ENCODE assay signal across 22 mouse cellular contexts in the genomic region with DNA sequence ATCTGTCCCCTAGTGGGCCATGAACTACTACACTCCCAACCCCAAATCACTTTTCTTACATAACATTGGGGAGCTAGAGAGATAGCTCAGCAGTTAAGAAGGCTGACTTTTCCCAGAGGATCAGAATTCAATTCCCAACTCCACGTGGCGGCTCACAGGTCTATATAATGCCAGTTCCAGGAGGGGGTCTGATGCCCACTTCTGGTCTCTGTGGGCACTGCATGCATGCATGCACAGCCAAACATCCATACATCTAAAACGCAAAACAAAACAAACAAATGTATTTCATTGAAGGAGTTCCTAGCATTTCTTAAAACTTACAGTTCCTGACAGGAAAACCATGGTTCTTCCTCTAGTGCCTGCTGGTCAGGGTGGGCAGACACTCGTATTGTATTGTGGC. TPM values are rescaled to one million over a fixed set of nuclear protein-coding genes. Genes with fewer than 3 reads are reported as not detected.
DNase-seq lines count a peak whose midpoint lies in the region; ATAC-seq and TF ChIP-seq lines count a peak whose summit lies in the region.
"Had no signal": no experiment of that assay in that cellular context is flagged by ENCODE, and none has a peak within 500 bp of the region (broad histone marks: within the 10 kb centered on the region; RNA-seq: fewer than 3 reads in every experiment).

No protein-coding gene starts in this region.

- no peaks in the 10 kb centered on the region for H3K9me3 ChIP-seq in forebrain, postnatal 0 days (ENCODE audit: low read length)
- no peaks in the 10 kb centered on the region for H3K9me3 ChIP-seq in forebrain, embryonic 15.5 days
- no peaks in the 10 kb centered on the region for H3K9me3 ChIP-seq in kidney, postnatal 0 days (replicated peaks; ENCODE audit: low read length)
- H3K9me3 ChIP-seq in kidney, embryonic 15.5 days (replicated peaks) = no peaks in the 10 kb centered on the region
- H3K9me3 ChIP-seq in lung, postnatal 0 days (ENCODE audit: low read length) = no peaks in the 10 kb centered on the region
- no peaks in the 10 kb centered on the region for H3K9me3 ChIP-seq in stomach, postnatal 0 days (ENCODE audit: control insufficient read depth, low read length)
- H3K9me3 ChIP-seq: embryonic facial prominence, embryonic 12.5 days; heart, embryonic 15.5 days; hindbrain, embryonic 12.5 days; liver, embryonic 15.5 days; stomach, embryonic 15.5 days had no signal

- TF ChIP-seq CTCF in forebrain, postnatal 0 days (IDR thresholded peaks at IDR 0.05; ENCODE audit: low read depth) = peak; percentile 29; the same call in 1 of the 2 replicates
- TF ChIP-seq CTCF in kidney, postnatal 0 days (IDR thresholded peaks at IDR 0.05; ENCODE audit: low read depth) = peak; percentile 38; the same call in 1 of the 2 replicates
- TF ChIP-seq CTCF in lung, postnatal 0 days (IDR thresholded peaks at IDR 0.05) = peak; percentile 59
- peak; percentile 45 for TF ChIP-seq CTCF in stomach, postnatal 0 days (IDR thresholded peaks at IDR 0.05; ENCODE audit: low read depth)

- ATAC-seq in forebrain, postnatal 0 days = no peak
- no peak for ATAC-seq in forebrain, embryonic 15.5 days (replicated peaks)
- ATAC-seq in kidney, postnatal 0 days (replicated peaks; ENCODE audit: low FRiP score, low read depth) = no peak
- no peak for ATAC-seq in kidney, embryonic 15.5 days (replicated peaks; ENCODE audit: low FRiP score)
- peak; percentile 50; the same call in 1 of the 2 replicates for ATAC-seq in lung, postnatal 0 days
- no peak for ATAC-seq in stomach, postnatal 0 days (ENCODE audit: low FRiP score, low TSS enrichment)
- ATAC-seq: midbrain, embryonic 13.5 days had no signal

- no peak for DNase-seq in forebrain, postnatal 0 days
- DNase-seq in kidney, postnatal 0 days (ENCODE audit: low spot score) = no peak
- no peak for DNase-seq in lung, postnatal 0 days (ENCODE audit: low spot score)
- DNase-seq in lung, postnatal 36 days = no peak
- DNase-seq in stomach, postnatal 0 days (ENCODE audit: low spot score) = no peak
- DNase-seq in spleen, postnatal 14 days (ENCODE audit: low spot score in 2 of 2) = no peak
- DNase-seq: adrenal gland, adult 8-10 months; cerebellum, adult 2 months; cerebellum, postnatal 25 days; gastrocnemius, postnatal 36 days; kidney, postnatal 14 days; layer of hippocampus, postnatal 36 days; thymus, adult 18-20 months; thymus, postnatal 36 days had no signal

- H3K9ac ChIP-seq in forebrain, postnatal 0 days = no peak overlapping the region
- no peak overlapping the region for H3K9ac ChIP-seq in forebrain, embryonic 15.5 days (replicated peaks)
- H3K9ac ChIP-seq in kidney, postnatal 0 days (ENCODE audit: low read depth, low read length) = no peak overlapping the region
- no peak overlapping the region for H3K9ac ChIP-seq in kidney, embryonic 15.5 days
- no peak overlapping the region for H3K9ac ChIP-seq in lung, postnatal 0 days (replicated peaks; ENCODE audit: low read depth)
- H3K9ac ChIP-seq in stomach, postnatal 0 days (ENCODE audit: low read length) = no peak overlapping the region
- H3K9ac ChIP-seq: embryonic facial prominence, embryonic 12.5 days; heart, embryonic 15.5 days; hindbrain, embryonic 12.5 days; liver, embryonic 15.5 days; midbrain, embryonic 13.5 days; stomach, embryonic 15.5 days had no signal

- H3K36me3 ChIP-seq in forebrain, postnatal 0 days (ENCODE audit: insufficient read depth) = 0 out of 2 replicates have a peak, but pooled peaks cover under 1% of the 10 kb centered on the region
- 0 out of 2 replicates have a peak, but pooled peaks cover under 1% of the 10 kb centered on the region for H3K36me3 ChIP-seq in forebrain, embryonic 15.5 days
- 0 out of 2 replicates have a peak, but pooled peaks cover 5% of the 10 kb centered on the region for H3K36me3 ChIP-seq in kidney, postnatal 0 days (ENCODE audit: insufficient read depth, low read length)
- H3K36me3 ChIP-seq in kidney, embryonic 15.5 days = peaks cover 19% of the 10 kb centered on the region
- no peaks in the 10 kb centered on the region for H3K36me3 ChIP-seq in lung, postnatal 0 days (ENCODE audit: insufficient read depth, low read length)
- H3K36me3 ChIP-seq in stomach, postnatal 0 days (ENCODE audit: control insufficient read depth, insufficient read depth, low read length) = no peaks in the 10 kb centered on the region

- H3K27me3 ChIP-seq in forebrain, postnatal 0 days (ENCODE audit: insufficient read depth, low read length) = no peaks in the 10 kb centered on the region
- H3K27me3 ChIP-seq in forebrain, embryonic 15.5 days = no peaks in the 10 kb centered on the region
- H3K27me3 ChIP-seq in kidney, postnatal 0 days (ENCODE audit: insufficient read depth, low read length) = no peaks in the 10 kb centered on the region
- no peaks in the 10 kb centered on the region for H3K27me3 ChIP-seq in kidney, embryonic 15.5 days
- no peaks in the 10 kb centered on the region for H3K27me3 ChIP-seq in lung, postnatal 0 days (replicated peaks; ENCODE audit: insufficient read depth, low read length)
- H3K27me3 ChIP-seq in stomach, postnatal 0 days (ENCODE audit: control insufficient read depth, insufficient read depth, low read length) = no peaks in the 10 kb centered on the region
- H3K27me3 ChIP-seq: embryonic facial prominence, embryonic 12.5 days; heart, embryonic 15.5 days; hindbrain, embryonic 12.5 days; liver, embryonic 15.5 days; midbrain, embryonic 13.5 days; stomach, embryonic 15.5 days had no signal

- H3K4me2 ChIP-seq in forebrain, postnatal 0 days (ENCODE audit: low read depth) = no peak overlapping the region
- no peak overlapping the region for H3K4me2 ChIP-seq in forebrain, embryonic 15.5 days (replicated peaks)
- no peak overlapping the region for H3K4me2 ChIP-seq in kidney, postnatal 0 days (ENCODE audit: low read length)
- no peak overlapping the region for H3K4me2 ChIP-seq in kidney, embryonic 15.5 days
- no peak overlapping the region for H3K4me2 ChIP-seq in lung, postnatal 0 days (replicated peaks; ENCODE audit: low read depth, low read length)
- no peak overlapping the region for H3K4me2 ChIP-seq in stomach, postnatal 0 days (replicated peaks; ENCODE audit: low read depth)
- H3K4me2 ChIP-seq: embryonic facial prominence, embryonic 12.5 days; heart, embryonic 15.5 days; hindbrain, embryonic 12.5 days; liver, embryonic 15.5 days; midbrain, embryonic 13.5 days; stomach, embryonic 15.5 days had no signal

- 73% methylated on average over 4 of the region's 4 CpGs for WGBS in forebrain, postnatal 0 days
- WGBS in forebrain, embryonic 15.5 days = 69% methylated on average over 4 of the region's 4 CpGs
- 68% methylated on average over 4 of the region's 4 CpGs for WGBS in kidney, postnatal 0 days
- WGBS in kidney, embryonic 15.5 days = 78% methylated on average over 4 of the region's 4 CpGs
- 60% methylated on average over 4 of the region's 4 CpGs for WGBS in lung, postnatal 0 days
- 67% methylated on average over 4 of the region's 4 CpGs for WGBS in stomach, postnatal 0 days

- no peak overlapping the region for H3K27ac ChIP-seq in forebrain, postnatal 0 days (ENCODE audit: low read depth, low read length)
- no peak overlapping the region for H3K27ac ChIP-seq in forebrain, embryonic 15.5 days (replicated peaks)
- H3K27ac ChIP-seq in kidney, postnatal 0 days = no peak overlapping the region
- no peak overlapping the region for H3K27ac ChIP-seq in kidney, embryonic 15.5 days
- no peak overlapping the region for H3K27ac ChIP-seq in lung, postnatal 0 days (ENCODE audit: low read length)
- no peak overlapping the region for H3K27ac ChIP-seq in stomach, postnatal 0 days (replicated peaks)
- H3K27ac ChIP-seq: embryonic facial prominence, embryonic 12.5 days; heart, embryonic 15.5 days; hindbrain, embryonic 12.5 days; liver, embryonic 15.5 days; midbrain, embryonic 13.5 days; stomach, embryonic 15.5 days had no signal

- no peaks in the 10 kb centered on the region for H3K4me1 ChIP-seq in forebrain, postnatal 0 days (ENCODE audit: insufficient read depth)
- H3K4me1 ChIP-seq in forebrain, embryonic 15.5 days = no peaks in the 10 kb centered on the region
- H3K4me1 ChIP-seq in kidney, postnatal 0 days (replicated peaks; ENCODE audit: insufficient read depth, low read length) = no peaks in the 10 kb centered on the region
- no peaks in the 10 kb centered on the region for H3K4me1 ChIP-seq in kidney, embryonic 15.5 days
- no peaks in the 10 kb centered on the region for H3K4me1 ChIP-seq in lung, postnatal 0 days (ENCODE audit: insufficient read depth, low read depth, low read length)
- no peaks in the 10 kb centered on the region for H3K4me1 ChIP-seq in stomach, postnatal 0 days (replicated peaks; ENCODE audit: control insufficient read depth, insufficient read depth)
- H3K4me1 ChIP-seq: embryonic facial prominence, embryonic 12.5 days; hindbrain, embryonic 12.5 days; liver, embryonic 15.5 days; midbrain, embryonic 13.5 days; stomach, embryonic 15.5 days had no signal

- no peak overlapping the region for H3K4me3 ChIP-seq in forebrain, postnatal 0 days (ENCODE audit: low read depth, low read length)
- H3K4me3 ChIP-seq in forebrain, embryonic 15.5 days = no peak overlapping the region
- no peak overlapping the region for H3K4me3 ChIP-seq in kidney, postnatal 0 days (replicated peaks; ENCODE audit: low read depth, low read length)
- no peak overlapping the region for H3K4me3 ChIP-seq in kidney, embryonic 15.5 days (replicated peaks)
- H3K4me3 ChIP-seq in lung, postnatal 0 days (ENCODE audit: low read depth, low read length) = no peak overlapping the region
- H3K4me3 ChIP-seq in stomach, postnatal 0 days (ENCODE audit: low read depth, low read length) = no peak overlapping the region
- H3K4me3 ChIP-seq: embryonic facial prominence, embryonic 12.5 days; heart, embryonic 15.5 days; hindbrain, embryonic 12.5 days; liver, embryonic 15.5 days; midbrain, embryonic 13.5 days; stomach, embryonic 15.5 days had no signal

- TF ChIP-seq EP300 in lung, postnatal 0 days (IDR thresholded peaks at IDR 0.05) = no peak
- TF ChIP-seq EP300 in stomach, postnatal 0 days (optimal IDR thresholded peaks at IDR 0.05) = no peak

RNA-seq across cellular contexts. Expression of a gene that starts 16.5 kb away (rescaled TPM):
- total RNA-seq in forebrain, postnatal 0 days (2014; rRNA removed) = 94.6 and 128 TPM in 2 replicates
- polyA plus RNA-seq in forebrain, postnatal 0 days (2015; fragmentation: Nextera tagmentation; extraction: Ambion mirVana) = 76.8 and 83.9 TPM in 2 replicates
- polyA plus RNA-seq in forebrain, embryonic 15.5 days (2015; fragmentation: Nextera tagmentation; extraction: Ambion mirVana) = 86.1 and 87.3 TPM in 2 replicates
- polyA plus RNA-seq in kidney, postnatal 0 days (2015; fragmentation: Nextera tagmentation; extraction: Ambion mirVana) = 62.9 and 70.3 TPM in 2 replicates
- polyA plus RNA-seq in kidney, embryonic 15.5 days (2015; fragmentation: Nextera tagmentation; extraction: Ambion mirVana) = 79.0 and 81.0 TPM in 2 replicates
- polyA plus RNA-seq in lung, postnatal 0 days (2015; fragmentation: Nextera tagmentation; extraction: Ambion mirVana) = 59.4 and 69.4 TPM in 2 replicates
- polyA plus RNA-seq in stomach, postnatal 0 days (2015; fragmentation: Nextera tagmentation; extraction: Ambion mirVana) = 39.9 and 40.5 TPM in 2 replicates

RNA-seq across cellular contexts. Expression of a gene that starts 49.6 kb away (rescaled TPM):
- total RNA-seq in forebrain, postnatal 0 days (2014; rRNA removed) = 27.0 and 28.1 TPM in 2 replicates
- polyA plus RNA-seq in forebrain, postnatal 0 days (2015; fragmentation: Nextera tagmentation; extraction: Ambion mirVana) = 25.5 and 26.8 TPM in 2 replicates
- 48.9 and 54.9 TPM in 2 replicates for polyA plus RNA-seq in forebrain, embryonic 15.5 days (2015; fragmentation: Nextera tagmentation; extraction: Ambion mirVana)
- 76.5 and 76.7 TPM in 2 replicates for polyA plus RNA-seq in kidney, postnatal 0 days (2015; fragmentation: Nextera tagmentation; extraction: Ambion mirVana)
- polyA plus RNA-seq in kidney, embryonic 15.5 days (2015; fragmentation: Nextera tagmentation; extraction: Ambion mirVana) = 90.6 and 96.0 TPM in 2 replicates
- polyA plus RNA-seq in lung, postnatal 0 days (2015; fragmentation: Nextera tagmentation; extraction: Ambion mirVana) = 44.5 and 45.2 TPM in 2 replicates
- 41.5 and 43.7 TPM in 2 replicates for polyA plus RNA-seq in stomach, postnatal 0 days (2015; fragmentation: Nextera tagmentation; extraction: Ambion mirVana)

RNA-seq across cellular contexts. Expression of a gene that starts 50.2 kb away (rescaled TPM):
- total RNA-seq in forebrain, postnatal 0 days (2014; rRNA removed) = 17.0 and 22.6 TPM in 2 replicates
- 7.5 and 9.6 TPM in 2 replicates for polyA plus RNA-seq in forebrain, postnatal 0 days (2015; fragmentation: Nextera tagmentation; extraction: Ambion mirVana)
- polyA plus RNA-seq in forebrain, embryonic 15.5 days (2015; fragmentation: Nextera tagmentation; extraction: Ambion mirVana) = 8.4 and 8.9 TPM in 2 replicates
- 12.4 and 12.8 TPM in 2 replicates for polyA plus RNA-seq in kidney, postnatal 0 days (2015; fragmentation: Nextera tagmentation; extraction: Ambion mirVana)
- 10.8 and 11.6 TPM in 2 replicates for polyA plus RNA-seq in kidney, embryonic 15.5 days (2015; fragmentation: Nextera tagmentation; extraction: Ambion mirVana)
- 12.3 and 12.8 TPM in 2 replicates for polyA plus RNA-seq in lung, postnatal 0 days (2015; fragmentation: Nextera tagmentation; extraction: Ambion mirVana)
- polyA plus RNA-seq in stomach, postnatal 0 days (2015; fragmentation: Nextera tagmentation; extraction: Ambion mirVana) = 9.1 and 10.5 TPM in 2 replicates
